Mouse (Mus musculus) erythroblast, embryonic 14.5 days (primary cell): ENCODE measurements around the gene Rogdi. TPM values are rescaled to one million over a fixed set of nuclear protein-coding genes. Genes with fewer than 3 reads are reported as not detected.

Experiments used
- H3K27me3 ChIP-seq: 2 replicates; pipeline ENCODE4 v1.6.1; 2012; ENCODE audit warnings: inconsistent platforms; ENCODE audit not compliant: control insufficient read depth
- H3K36me3 ChIP-seq: 2 replicates; pipeline ENCODE4 v1.6.1; 2012; ENCODE audit warnings: mild to moderate bottlenecking, inconsistent platforms; ENCODE audit not compliant: control insufficient read depth
- H3K4me1 ChIP-seq: 2 replicates; pipeline ENCODE4 v1.6.1; 2012; ENCODE audit warnings: inconsistent platforms; ENCODE audit not compliant: control insufficient read depth
- H3K4me3 ChIP-seq: replicated peaks from 2 replicates; pipeline ENCODE3; 2012; ENCODE audit warnings: moderate library complexity, mild to moderate bottlenecking, inconsistent platforms
- H3K9me3 ChIP-seq: 2 replicates; pipeline ENCODE4 v1.6.1; 2012; ENCODE audit warnings: low read length, inconsistent platforms, mixed read lengths; ENCODE audit not compliant: control insufficient read depth
- GATA1 ChIP-seq: IDR thresholded peaks from 2 replicates; pipeline ENCODE4 v1.6.1; 2012; ENCODE audit warnings: low read length, inconsistent platforms, mixed read lengths
- TAL1 ChIP-seq: IDR thresholded peaks from 3 replicates; pipeline ENCODE4 v1.6.1; 2012; ENCODE audit warnings: low read length, inconsistent platforms, mixed read lengths
- polyA plus RNA-seq: library from polyadenylated mRNA; stranded (reverse); fragments of >175 nt; gene quantifications from 2 replicates; pipeline ENCODE4 v1.2.3, GENCODE M21; 2012

Rogdi gene
- 1.0 and 1.6 TPM in 2 replicates for polyA plus RNA-seq

GRCm38 (mm10) chr16:5013054-5013838 is at the start of gene Rogdi:
Gene Rogdi (minus strand): TSS chr16:5013553.
- Histone ChIP-seq H3K4me3 (peak within 1 kb of the TSS; percentile 69), H3K36me3 (peaks cover 50% of the 10 kb centered on the region), H3K4me1 (peaks cover 33% of the 10 kb centered on the region)

GRCm38 (mm10) chr16:5058114-5058513 is 44.8 kb upstream of the Rogdi start:
- Histone ChIP-seq H3K27me3 (no peaks in the 10 kb centered on the region), H3K36me3 (peaks cover 90% of the 10 kb centered on the region), H3K4me3 (no peak overlapping the region), H3K4me1 (peaks cover 3% of the 10 kb centered on the region), H3K9me3 (no peaks in the 10 kb centered on the region)
- TF ChIP-seq GATA1 (no peak), TAL1 (no peak)

More at GRCm38 (mm10) chr16:5013054-5013838, at the start of gene Rogdi:
- TF ChIP-seq GATA1 = no peak
- TF ChIP-seq TAL1 = no peak
- Histone ChIP-seq H3K27me3 (peaks cover 14% of the 10 kb centered on the region), H3K9me3 (no peaks in the 10 kb centered on the region)

- no peaks in the 10 kb centered on the region for H3K9me3 ChIP-seq
- H3K4me1 ChIP-seq = peaks cover 34% of the 10 kb centered on the region
- no peaks in the 10 kb centered on the region for H3K27me3 ChIP-seq
- H3K4me3 ChIP-seq = peak overlapping the region; percentile 74
- peaks cover 58% of the 10 kb centered on the region for H3K36me3 ChIP-seq
- TF ChIP-seq GATA1 = no peak
- TF ChIP-seq TAL1 = no peak
Observed at GRCm38 (mm10) chr16:5050251-5051110, 37.1 kb upstream of the Rogdi start.

GRCm38 (mm10) chr16:5049774-5050234 is 36.5 kb upstream of the Rogdi start, which contains the start of the genes Glyr1 and Ubn1:
Gene Glyr1 (minus strand): TSS chr16:5049863.
Gene Ubn1 (plus strand): TSS chr16:5050057.
- Histone ChIP-seq H3K4me3 (peak within 1 kb of the TSS; percentile 74), H3K27me3 (no peaks in the 10 kb centered on the region), H3K36me3 (peaks cover 58% of the 10 kb centered on the region), H3K9me3 (no peaks in the 10 kb centered on the region), H3K4me1 (peaks cover 32% of the 10 kb centered on the region)
- TF ChIP-seq GATA1 (no peak), TAL1 (no peak)

GRCm38 (mm10) chr16:5049182-5049773 is 35.9 kb upstream of the Rogdi start:
- Histone ChIP-seq H3K27me3 (no peaks in the 10 kb centered on the region), H3K9me3 (no peaks in the 10 kb centered on the region), H3K4me1 (peaks cover 32% of the 10 kb centered on the region), H3K4me3 (peak overlapping the region; percentile 74), H3K36me3 (peaks cover 60% of the 10 kb centered on the region)
- TF ChIP-seq GATA1 = no peak
- no peak for TF ChIP-seq TAL1

GRCm38 (mm10) chr16:5045322-5045721 is 32.0 kb upstream of the Rogdi start:
- peaks cover 18% of the 10 kb centered on the region for H3K4me1 ChIP-seq
- peaks cover 77% of the 10 kb centered on the region for H3K36me3 ChIP-seq
- H3K27me3 ChIP-seq = no peaks in the 10 kb centered on the region
- H3K4me3 ChIP-seq = no peak overlapping the region
- H3K9me3 ChIP-seq = no peaks in the 10 kb centered on the region
- TF ChIP-seq GATA1 = no peak
- TF ChIP-seq TAL1 = no peak

- no peak for TF ChIP-seq GATA1
- no peak for TF ChIP-seq TAL1
- Histone ChIP-seq H3K4me3 (no peak overlapping the region), H3K36me3 (peaks cover 98% of the 10 kb centered on the region), H3K27me3 (no peaks in the 10 kb centered on the region), H3K4me1 (no peaks in the 10 kb centered on the region), H3K9me3 (no peaks in the 10 kb centered on the region)
Observed at GRCm38 (mm10) chr16:5036649-5037234, 23.4 kb upstream of the Rogdi start.

- no peak overlapping the region for H3K4me3 ChIP-seq
- TF ChIP-seq TAL1 (no peak), GATA1 (no peak)
- peaks cover 98% of the 10 kb centered on the region for H3K36me3 ChIP-seq
- no peaks in the 10 kb centered on the region for H3K4me1 ChIP-seq
- H3K27me3 ChIP-seq = no peaks in the 10 kb centered on the region
- H3K9me3 ChIP-seq = no peaks in the 10 kb centered on the region
Observed at GRCm38 (mm10) chr16:5035591-5035990, 22.2 kb upstream of the Rogdi start.
